Mouse (Mus musculus): ENCODE results near the gene Gm28038. TPM values are rescaled to one million over a fixed set of nuclear protein-coding genes. Genes with fewer than 3 reads are reported as not detected.

The Gm28038 gene
- polyA plus RNA-seq, 1 experiment: not detected

GRCm38 (mm10) chr2:30251417-30252104, 29.3 kb upstream of the Gm28038 start:
- TF ChIP-seq GATA1 (IDR thresholded peaks at IDR 0.05; ENCODE audit: low read length): no peak

- no peak for TF ChIP-seq GATA1 (IDR thresholded peaks at IDR 0.05; ENCODE audit: low read length)
These were observed 28.3 kb upstream of the Gm28038 start for GRCm38 (mm10) chr2:30252521-30252920.

GRCm38 (mm10) chr2:30253809-30254208, 27.0 kb upstream of the Gm28038 start:
- TF ChIP-seq GATA1 (IDR thresholded peaks at IDR 0.05; ENCODE audit: low read length): no peak

- TF ChIP-seq GATA1 (IDR thresholded peaks at IDR 0.05; ENCODE audit: low read length): no peak
These were observed 25.0 kb upstream of the Gm28038 start for GRCm38 (mm10) chr2:30255631-30256395.

- TF ChIP-seq GATA1 (IDR thresholded peaks at IDR 0.05; ENCODE audit: low read length): no peak
These were observed 24.1 kb upstream of the Gm28038 start for GRCm38 (mm10) chr2:30256616-30257350.

- TF ChIP-seq GATA1 (IDR thresholded peaks at IDR 0.05; ENCODE audit: low read length): no peak
These were observed 23.0 kb upstream of the Gm28038 start for GRCm38 (mm10) chr2:30257699-30258460.

GRCm38 (mm10) chr2:30258600-30258999, 22.2 kb upstream of the Gm28038 start:
- TF ChIP-seq GATA1 (IDR thresholded peaks at IDR 0.05; ENCODE audit: low read length): no peak

GRCm38 (mm10) chr2:30259131-30260064, 21.4 kb upstream of the Gm28038 start:
- no peak for TF ChIP-seq GATA1 (IDR thresholded peaks at IDR 0.05; ENCODE audit: low read length)

GRCm38 (mm10) chr2:30261064-30261736, 19.6 kb upstream of the Gm28038 start:
- no peak for TF ChIP-seq GATA1 (IDR thresholded peaks at IDR 0.05; ENCODE audit: low read length)

- no peak for TF ChIP-seq GATA1 (IDR thresholded peaks at IDR 0.05; ENCODE audit: low read length)
These were observed 18.7 kb upstream of the Gm28038 start for GRCm38 (mm10) chr2:30261921-30262839.

GRCm38 (mm10) chr2:30262840-30263441, 17.9 kb upstream of the Gm28038 start:
- TF ChIP-seq GATA1 (IDR thresholded peaks at IDR 0.05; ENCODE audit: low read length): no peak

GRCm38 (mm10) chr2:30263811-30264210, 17.0 kb upstream of the Gm28038 start:
- no peak for TF ChIP-seq GATA1 (IDR thresholded peaks at IDR 0.05; ENCODE audit: low read length)
